Mouse (Mus musculus) limb, embryonic 14.5 days (tissue): ENCODE measurements around the gene Socs3. TPM values are rescaled to one million over a fixed set of nuclear protein-coding genes. Genes with fewer than 3 reads are reported as not detected.

Experiments used
- ATAC-seq: fragments of 200-750 bp; cut with Nextera tagmentation; 2 replicates; pipeline ENCODE4 v1.8.0; 2017; ENCODE audit warnings: low read depth, moderate number of reproducible peaks, moderate TSS enrichment; ENCODE audit not compliant: low FRiP score
- DNase-seq: peaks from one replicate; pipeline ENCODE4 v3.0.0-alpha.2; 2015; ENCODE audit warnings: low spot score
- H3K27ac ChIP-seq: fragments of 300-500 bp; sonication (generic); replicated peaks from 2 replicates; pipeline ENCODE4 v1.5.1; 2014; ENCODE audit warnings: low read depth, mild to moderate bottlenecking, low read length, moderate library complexity, mixed read lengths
- H3K27me3 ChIP-seq: fragments of 300-500 bp; sonication (generic); 2 replicates; pipeline ENCODE4 v1.6.1; 2014; ENCODE audit warnings: low read length, mixed read lengths; ENCODE audit not compliant: control insufficient read depth, insufficient read depth
- H3K36me3 ChIP-seq: fragments of 300-500 bp; sonication (generic); 2 replicates; pipeline ENCODE4 v1.6.1; 2014; ENCODE audit warnings: mild to moderate bottlenecking, low read length, moderate library complexity, mixed read lengths; ENCODE audit not compliant: control insufficient read depth, insufficient read depth
- H3K4me1 ChIP-seq: fragments of 300-500 bp; sonication (generic); 2 replicates; pipeline ENCODE4 v1.6.1; 2014; ENCODE audit warnings: antibody characterized with exemption, low read length, mixed read lengths; ENCODE audit not compliant: control insufficient read depth, insufficient read depth
- H3K4me2 ChIP-seq: fragments of 300-500 bp; sonication (generic); replicated peaks from 2 replicates; pipeline ENCODE4 v1.6.1; 2014; ENCODE audit warnings: low read depth, mild to moderate bottlenecking, low read length, moderate library complexity; ENCODE audit not compliant: severe bottlenecking
- H3K4me3 ChIP-seq: fragments of 300-500 bp; sonication (generic); replicated peaks from 2 replicates; pipeline ENCODE4 v1.5.1; 2014; ENCODE audit warnings: low read length
- H3K9ac ChIP-seq: fragments of 300-500 bp; sonication (generic); 2 replicates; pipeline ENCODE4 v1.6.1; 2014; ENCODE audit warnings: mild to moderate bottlenecking, low read depth, low read length, moderate library complexity; ENCODE audit not compliant: severe bottlenecking
- H3K9me3 ChIP-seq: fragments of 300-500 bp; sonication (generic); 2 replicates; pipeline ENCODE4 v1.6.1; 2016; ENCODE audit warnings: low read length; ENCODE audit not compliant: control insufficient read depth
- POLR2A ChIP-seq: fragments of 200-500 bp; IDR thresholded peaks from 2 replicates; pipeline ENCODE4 v1.8.0; 2012; ENCODE audit warnings: inconsistent platforms, mild to moderate bottlenecking, moderate library complexity, borderline replicate concordance; ENCODE audit not compliant: insufficient read depth, insufficient read length; ENCODE audit errors: extremely low read depth
- WGBS: fragments of 180-500 bp; shearing (Covaris S2); extraction: QIAGEN DNeasy Blood & Tissue Kit; methylation state at CpG from one replicate; pipeline ENCODE4 v1.1.7; 2014; 5-methylcytosine and 5-hydroxymethylcytosine counted together
- microRNA-seq: library from miRNA; unstranded; fragments of <30 nt; microRNA quantifications from one replicate; pipeline ENCODE4, GENCODE M21; 2016
- polyA plus RNA-seq, 2 experiments: library from polyadenylated mRNA; depleted of rRNA in 1 of 2; stranded (reverse) in 1 of 2; unstranded in 1 of 2; fragments of >200 nt; fragmentation: Nextera tagmentation in 1 of 2; extraction: Ambion mirVana in 1 of 2; gene quantifications; 2 replicates each; pipeline versions ENCODE4 v1.2.1 to v1.2.3; 2012 to 2014

Gene Socs3
- polyA plus RNA-seq, 2 experiments = 6.4 to 18.4 TPM

DNA sequence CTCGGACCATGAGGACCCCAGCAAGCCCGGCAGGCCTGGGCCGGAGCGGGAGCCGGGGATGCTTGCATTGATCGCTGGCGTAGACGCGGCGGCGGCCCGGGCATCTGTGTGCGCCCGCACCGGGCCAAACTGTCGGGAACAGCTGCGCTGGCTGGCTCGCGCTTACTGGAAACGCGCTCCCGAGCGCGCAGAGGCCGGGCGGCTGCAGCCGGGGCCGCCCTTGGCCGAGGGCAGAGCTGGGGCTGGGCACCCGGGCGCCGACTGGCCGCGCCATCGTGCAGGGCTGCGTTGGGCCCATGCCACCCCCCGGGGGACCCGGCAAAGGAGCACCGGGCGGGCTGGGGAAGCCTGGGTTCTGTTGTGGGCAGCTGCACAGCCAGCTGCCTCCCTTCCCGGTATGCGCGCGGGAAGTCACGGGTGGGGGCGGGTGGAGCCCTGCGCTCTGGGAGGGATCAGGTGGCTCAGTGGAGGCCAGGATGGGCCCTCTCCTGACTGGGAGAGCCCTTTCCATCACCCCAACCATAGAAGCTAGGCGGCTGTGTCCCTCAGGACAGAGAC, 39.0 kb downstream of the Socs3 start:
- 0 out of 2 replicates have a peak overlapping the region, but pooled peaks have one; percentile 22 for H3K27ac ChIP-seq
- H3K4me3 ChIP-seq = peak overlapping the region; percentile 43
- peak overlapping the region; percentile 52 for H3K9ac ChIP-seq
- no peaks in the 10 kb centered on the region for H3K27me3 ChIP-seq
- H3K4me2 ChIP-seq = peak overlapping the region; percentile 87
- WGBS = 1% methylated on average over 41 of the region's 48 CpGs
- no peak for TF ChIP-seq POLR2A
- ATAC-seq (peak; percentile 51), DNase-seq (peak; percentile 65)
- H3K9me3 ChIP-seq = no peaks in the 10 kb centered on the region
- H3K36me3 ChIP-seq = no peaks in the 10 kb centered on the region
- peaks cover 42% of the 10 kb centered on the region for H3K4me1 ChIP-seq

DNA sequence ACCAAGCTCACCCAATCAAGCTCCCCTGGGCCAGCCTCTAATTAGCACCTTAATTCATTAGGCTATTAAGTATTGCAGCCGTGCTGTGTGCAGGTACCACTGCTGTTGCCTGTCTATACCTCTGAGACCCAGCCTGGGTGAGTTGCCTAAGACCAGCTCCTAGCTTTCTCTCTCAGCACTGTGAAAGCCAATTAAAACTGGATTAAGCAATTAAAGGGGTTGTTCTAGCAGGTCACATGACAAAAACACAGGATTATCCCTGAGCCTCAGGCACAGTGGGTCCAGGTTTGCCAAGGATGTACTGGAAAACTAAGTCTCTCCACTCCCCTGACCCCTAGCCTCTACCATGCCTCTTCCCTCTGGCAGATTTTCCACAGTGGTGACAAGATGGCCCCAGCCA, 44.3 kb downstream of the Socs3 start:
- no peak for TF ChIP-seq POLR2A
- Histone ChIP-seq H3K4me1 (no peaks in the 10 kb centered on the region; the same call in 1 of the 2 replicates), H3K27ac (no peak overlapping the region), H3K27me3 (no peaks in the 10 kb centered on the region), H3K4me3 (no peak overlapping the region), H3K36me3 (no peaks in the 10 kb centered on the region), H3K9ac (no peak overlapping the region), H3K4me2 (no peak overlapping the region), H3K9me3 (no peaks in the 10 kb centered on the region)
- no peak for ATAC-seq
- no peak for DNase-seq
- WGBS = 29% methylated on average over 1 of the region's 1 CpGs

DNA sequence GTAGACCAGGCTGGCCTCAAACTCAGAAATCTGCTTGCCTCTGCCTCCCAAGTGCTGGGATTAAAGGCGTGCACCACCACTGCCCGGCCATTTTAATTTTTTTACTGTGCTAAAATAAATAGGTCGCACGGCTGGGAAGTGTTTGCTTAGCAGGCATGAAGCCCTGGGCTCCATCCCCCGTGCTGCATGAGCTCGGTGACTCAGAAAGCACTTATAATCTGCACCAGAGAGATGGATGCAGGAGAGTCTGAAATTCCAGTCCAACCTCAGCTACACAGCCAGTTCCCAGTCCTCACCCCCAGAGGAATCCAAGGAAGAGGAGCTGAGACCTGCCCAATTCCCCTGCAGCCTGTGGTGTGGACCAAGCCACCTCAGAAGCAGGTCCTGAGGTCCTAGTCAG, 45.4 kb downstream of the Socs3 start:
- TF ChIP-seq POLR2A = no peak
- ATAC-seq (no peak), DNase-seq (no peak)
- Histone ChIP-seq H3K27me3 (no peaks in the 10 kb centered on the region), H3K4me2 (no peak overlapping the region), H3K4me3 (no peak overlapping the region), H3K36me3 (no peaks in the 10 kb centered on the region), H3K4me1 (no peaks in the 10 kb centered on the region; the same call in 1 of the 2 replicates), H3K9me3 (no peaks in the 10 kb centered on the region), H3K27ac (no peak overlapping the region), H3K9ac (no peak overlapping the region)
- WGBS = 79% methylated on average over 6 of the region's 6 CpGs

DNA sequence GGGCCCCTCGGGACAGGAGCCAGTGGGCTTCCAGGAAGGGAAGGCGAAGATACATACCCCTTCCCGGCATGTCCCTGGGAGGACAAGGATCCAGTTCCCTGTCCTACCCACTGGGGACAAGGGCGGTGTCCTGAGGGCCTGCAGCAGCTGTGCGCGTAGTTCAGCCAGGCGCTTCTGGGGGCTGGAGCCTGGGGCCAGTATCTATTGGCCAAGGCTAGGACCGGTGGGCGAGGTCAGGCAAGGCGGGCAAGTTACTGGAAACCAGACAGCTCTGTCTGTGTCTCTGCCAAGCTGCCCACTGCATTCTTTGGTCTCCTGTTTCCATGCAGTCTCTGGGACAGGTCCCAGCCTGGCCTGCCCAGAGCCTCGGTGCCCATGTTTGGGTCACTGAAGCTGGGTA, 46.6 kb downstream of the Socs3 start:
- Histone ChIP-seq H3K9ac (no peak overlapping the region), H3K36me3 (no peaks in the 10 kb centered on the region), H3K4me1 (no peaks in the 10 kb centered on the region; the same call in 1 of the 2 replicates), H3K4me2 (no peak overlapping the region), H3K9me3 (no peaks in the 10 kb centered on the region), H3K27ac (no peak overlapping the region), H3K27me3 (no peaks in the 10 kb centered on the region), H3K4me3 (no peak overlapping the region)
- no peak for TF ChIP-seq POLR2A
- WGBS = 86% methylated on average over 11 of the region's 11 CpGs
- ATAC-seq (peak; percentile 44; the same call in 1 of the 2 replicates), DNase-seq (peak; percentile 14)

DNA sequence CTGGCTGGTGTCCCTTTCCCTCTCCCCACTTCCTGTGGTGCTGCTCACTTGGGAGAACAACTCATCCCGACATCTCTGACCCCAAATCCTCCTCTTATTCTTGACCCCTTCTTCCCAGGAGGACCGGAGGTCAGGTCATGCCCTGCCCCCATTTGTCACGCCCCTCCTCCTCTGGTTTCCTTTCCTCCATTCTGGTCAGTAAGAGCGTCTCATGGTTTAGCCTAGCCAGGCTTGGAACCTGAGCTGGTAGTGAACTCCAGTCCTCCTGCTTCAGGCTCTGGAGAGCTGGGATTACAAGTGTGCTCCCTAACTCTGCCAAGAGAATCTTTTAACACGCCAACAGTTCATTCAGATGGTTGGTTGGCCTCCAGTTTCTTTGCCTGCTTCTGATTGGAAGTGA, 50.6 kb downstream of the Socs3 start:
- Histone ChIP-seq H3K4me2 (no peak overlapping the region), H3K4me3 (no peak overlapping the region), H3K9ac (no peak overlapping the region), H3K36me3 (no peaks in the 10 kb centered on the region), H3K27me3 (no peaks in the 10 kb centered on the region), H3K27ac (no peak overlapping the region), H3K4me1 (no peaks in the 10 kb centered on the region; the same call in 1 of the 2 replicates), H3K9me3 (0 out of 2 replicates have a peak, but pooled peaks cover 6% of the 10 kb centered on the region)
- ATAC-seq (no peak), DNase-seq (no peak)
- WGBS = 16% methylated on average over 5 of the region's 5 CpGs
- TF ChIP-seq POLR2A = no peak

DNA sequence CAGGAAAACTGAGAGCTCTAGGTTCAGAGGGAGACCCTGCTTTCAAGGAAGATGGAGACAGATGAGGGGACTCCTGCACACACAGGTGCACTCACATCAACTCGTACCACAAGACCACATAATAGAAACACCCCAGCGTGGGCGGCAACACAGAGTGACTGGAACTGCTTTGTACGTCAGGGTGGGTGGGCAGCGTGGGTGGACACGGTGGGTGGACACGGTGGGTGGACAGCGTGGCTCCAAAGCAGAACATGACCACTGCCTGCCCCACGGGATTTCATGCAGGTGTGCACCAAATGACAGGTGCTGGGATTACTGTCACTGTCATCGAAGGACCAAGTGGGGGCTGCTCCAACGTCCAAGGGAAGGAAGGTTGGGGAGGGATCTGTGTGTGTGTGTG, 51.3 kb downstream of the Socs3 start:
- no peak for TF ChIP-seq POLR2A
- Histone ChIP-seq H3K9me3 (0 out of 2 replicates have a peak, but pooled peaks cover 6% of the 10 kb centered on the region), H3K4me2 (no peak overlapping the region), H3K36me3 (no peaks in the 10 kb centered on the region), H3K27ac (no peak overlapping the region), H3K4me3 (no peak overlapping the region), H3K27me3 (no peaks in the 10 kb centered on the region), H3K9ac (no peak overlapping the region), H3K4me1 (no peaks in the 10 kb centered on the region; the same call in 1 of the 2 replicates)
- WGBS = 80% methylated on average over 11 of the region's 11 CpGs
- ATAC-seq (no peak), DNase-seq (no peak)

Small RNA genes within 50 kb of the gene (microRNA-seq; reads per million reads assigned to microRNA genes)
- not detected for gene Mir6933

Other genes starting within 250 kb of the Socs3 start
- 3.1 and 4.6 TPM in 2 replicates for gene Tmc8, start 188.0 kb downstream of the Socs3 start, polyA plus RNA-seq (2012; rRNA removed)
- 1.1 and 1.2 TPM in 2 replicates for gene Tmc8, start 188.0 kb downstream of the Socs3 start, polyA plus RNA-seq (2014; fragmentation: Nextera tagmentation; extraction: Ambion mirVana)
- gene Tmc6, start 187.8 kb downstream of the Socs3 start, polyA plus RNA-seq (2012; rRNA removed) = 28.2 and 31.1 TPM in 2 replicates
- 19.0 and 24.5 TPM in 2 replicates for gene Tmc6, start 187.8 kb downstream of the Socs3 start, polyA plus RNA-seq (2014; fragmentation: Nextera tagmentation; extraction: Ambion mirVana)
- 0.11 and 0.41 TPM in 2 replicates for gene 6030468B19Rik, start 172.4 kb downstream of the Socs3 start, polyA plus RNA-seq (2012; rRNA removed)
- not detected in 2 replicates for gene 6030468B19Rik, start 172.4 kb downstream of the Socs3 start, polyA plus RNA-seq (2014; fragmentation: Nextera tagmentation; extraction: Ambion mirVana)
- gene Gm20708, start 160.4 kb downstream of the Socs3 start, polyA plus RNA-seq (2012; rRNA removed) = 0.17 and 0.62 TPM in 2 replicates
- 0.59 and 0.92 TPM in 2 replicates for gene Gm20708, start 160.4 kb downstream of the Socs3 start, polyA plus RNA-seq (2014; fragmentation: Nextera tagmentation; extraction: Ambion mirVana)
- 41.4 and 58.5 TPM in 2 replicates for gene Syngr2, start 160.4 kb downstream of the Socs3 start, polyA plus RNA-seq (2012; rRNA removed)
- 68.3 and 75.8 TPM in 2 replicates for gene Syngr2, start 160.4 kb downstream of the Socs3 start, polyA plus RNA-seq (2014; fragmentation: Nextera tagmentation; extraction: Ambion mirVana)
- 10.4 TPM in 2 replicates for gene Afmid, start 144.1 kb downstream of the Socs3 start, polyA plus RNA-seq (2012; rRNA removed)
- 4.6 and 5.3 TPM in 2 replicates for gene Afmid, start 144.1 kb downstream of the Socs3 start, polyA plus RNA-seq (2014; fragmentation: Nextera tagmentation; extraction: Ambion mirVana)
- 160 and 175 TPM in 2 replicates for gene Tk1, start 144.0 kb downstream of the Socs3 start, polyA plus RNA-seq (2012; rRNA removed)
- gene Tk1, start 144.0 kb downstream of the Socs3 start, polyA plus RNA-seq (2014; fragmentation: Nextera tagmentation; extraction: Ambion mirVana) = 128 and 132 TPM in 2 replicates
- gene Birc5, start 120.8 kb downstream of the Socs3 start, polyA plus RNA-seq (2012; rRNA removed) = 128 and 138 TPM in 2 replicates
- 267 and 276 TPM in 2 replicates for gene Birc5, start 120.8 kb downstream of the Socs3 start, polyA plus RNA-seq (2014; fragmentation: Nextera tagmentation; extraction: Ambion mirVana)
- not detected in 2 replicates for gene Tmem235, start 109.3 kb downstream of the Socs3 start, polyA plus RNA-seq (2012; rRNA removed)
- not detected in 2 replicates for gene Tmem235, start 109.3 kb downstream of the Socs3 start, polyA plus RNA-seq (2014; fragmentation: Nextera tagmentation; extraction: Ambion mirVana)
- gene Tha1, start 96.6 kb downstream of the Socs3 start, polyA plus RNA-seq (2012; rRNA removed) = 6.5 and 6.9 TPM in 2 replicates
- gene Tha1, start 96.6 kb downstream of the Socs3 start, polyA plus RNA-seq (2014; fragmentation: Nextera tagmentation; extraction: Ambion mirVana) = 3.4 and 4.1 TPM in 2 replicates
- gene Pgs1, start 16.2 kb upstream of the Socs3 start, polyA plus RNA-seq (2012; rRNA removed) = 36.2 and 41.7 TPM in 2 replicates
- gene Pgs1, start 16.2 kb upstream of the Socs3 start, polyA plus RNA-seq (2014; fragmentation: Nextera tagmentation; extraction: Ambion mirVana) = 30.5 and 35.9 TPM in 2 replicates
- gene Dnah17, start 160.6 kb upstream of the Socs3 start, polyA plus RNA-seq (2012; rRNA removed) = 0.10 TPM in 2 replicates
- gene Dnah17, start 160.6 kb upstream of the Socs3 start, polyA plus RNA-seq (2014; fragmentation: Nextera tagmentation; extraction: Ambion mirVana) = 0.11 and 0.17 TPM in 2 replicates